14 mouse cellular contexts compared by ENCODE assay signal in the genomic region with DNA sequence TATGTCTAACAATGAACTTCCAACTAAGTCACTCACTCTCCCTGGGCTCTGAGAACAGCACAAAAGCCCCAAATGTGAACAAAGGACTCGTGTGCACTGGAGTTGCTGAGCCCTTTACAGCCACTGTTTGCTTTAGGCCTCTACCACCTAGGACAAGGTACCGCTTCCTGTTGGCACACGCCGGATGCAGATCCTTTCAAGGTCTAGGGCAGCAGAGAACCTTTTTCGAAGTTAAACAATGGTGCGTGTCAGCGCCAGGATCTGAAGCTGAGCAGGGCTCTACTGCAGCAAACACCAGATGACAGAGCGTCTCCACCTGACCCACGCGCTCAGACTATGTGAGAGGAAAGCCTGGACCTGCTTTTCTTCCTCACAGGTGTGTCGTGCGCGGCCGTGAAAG.
DNase-seq lines count a peak whose midpoint lies in the region; ATAC-seq and TF ChIP-seq lines count a peak whose summit lies in the region.
"Had no signal": no experiment of that assay in that cellular context is flagged by ENCODE, and none has a peak within 500 bp of the region (broad histone marks: within the 10 kb centered on the region; RNA-seq: fewer than 3 reads in every experiment).

No protein-coding gene starts in this region.

- no peak overlapping the region for H3K4me2 ChIP-seq in heart, embryonic 16.5 days (ENCODE audit: low read depth, low read length)
- H3K4me2 ChIP-seq in heart, embryonic 12.5 days: no peak overlapping the region
- H3K4me2 ChIP-seq: embryonic facial prominence, embryonic 13.5 days; hindbrain, embryonic 15.5 days; liver, embryonic 15.5 days had no signal

- no peaks in the 10 kb centered on the region for H3K27me3 ChIP-seq in heart, embryonic 16.5 days (ENCODE audit: control insufficient read depth, insufficient read depth, low read length)
- no peaks in the 10 kb centered on the region for H3K27me3 ChIP-seq in heart, embryonic 12.5 days (replicated peaks)
- H3K27me3 ChIP-seq in spleen, adult 2 months (ENCODE audit: control insufficient read depth, insufficient read depth, low read length): no peaks in the 10 kb centered on the region
- H3K27me3 ChIP-seq in splenic B cell, adult 2 months (ENCODE audit: control insufficient read depth, insufficient read depth, low read length, poor library complexity, severe bottlenecking): no peaks in the 10 kb centered on the region
- H3K27me3 ChIP-seq: hindbrain, embryonic 15.5 days; liver, embryonic 15.5 days had no signal

- no peak for DNase-seq in spleen, adult 2 months (ENCODE audit: low read depth in 1 of 2, low spot score in 2 of 2)
- DNase-seq in spleen, postnatal 36 days (ENCODE audit: low spot score in 2 of 2): no peak
- peak; percentile 34 for DNase-seq in splenic B cell, adult 2 months (ENCODE audit: low read depth, low spot score)
- DNase-seq in ovary, postnatal 10 days (ENCODE audit: low spot score): no peak
- no peak for DNase-seq in right cerebral cortex, postnatal 14 days
- DNase-seq: cerebellum, adult 9-11 months; kidney, postnatal 14 days had no signal

- no peak for ATAC-seq in heart, embryonic 16.5 days (replicated peaks; ENCODE audit: extremely low read depth, insufficient read depth, low FRiP score)
- no peak for ATAC-seq in heart, embryonic 12.5 days (ENCODE audit: insufficient number of reproducible peaks, low FRiP score)
- ATAC-seq in cerebellum, adult (ENCODE audit: insufficient number of reproducible peaks, low FRiP score, low TSS enrichment): no peak
- ATAC-seq: forebrain, embryonic 16.5 days had no signal

- H3K9me3 ChIP-seq in heart, embryonic 16.5 days (replicated peaks; ENCODE audit: control insufficient read depth, low read length): no peaks in the 10 kb centered on the region
- no peaks in the 10 kb centered on the region for H3K9me3 ChIP-seq in heart, embryonic 12.5 days (replicated peaks)
- H3K9me3 ChIP-seq: embryonic facial prominence, embryonic 13.5 days; hindbrain, embryonic 15.5 days; liver, embryonic 15.5 days had no signal

- H3K9ac ChIP-seq in heart, embryonic 16.5 days (ENCODE audit: low read length): no peak overlapping the region
- no peak overlapping the region for H3K9ac ChIP-seq in heart, embryonic 12.5 days
- H3K9ac ChIP-seq: embryonic facial prominence, embryonic 13.5 days; hindbrain, embryonic 15.5 days; liver, embryonic 15.5 days had no signal

- H3K36me3 ChIP-seq in heart, embryonic 16.5 days (ENCODE audit: control insufficient read depth, insufficient read depth): no peaks in the 10 kb centered on the region
- no peaks in the 10 kb centered on the region for H3K36me3 ChIP-seq in heart, embryonic 12.5 days
- peaks cover 6% of the 10 kb centered on the region; the same call in 1 of the 2 replicates for H3K36me3 ChIP-seq in spleen, adult 2 months (ENCODE audit: control insufficient read depth, insufficient read depth, low read length)
- no peaks in the 10 kb centered on the region for H3K36me3 ChIP-seq in splenic B cell, adult 2 months (ENCODE audit: control insufficient read depth, insufficient read depth, low read length, poor library complexity, severe bottlenecking)
- H3K36me3 ChIP-seq: embryonic facial prominence, embryonic 13.5 days; hindbrain, embryonic 15.5 days; liver, embryonic 15.5 days had no signal

- 68% methylated on average over 14 of the region's 14 CpGs for WGBS in heart, embryonic 16.5 days
- 78% methylated on average over 14 of the region's 14 CpGs for WGBS in heart, embryonic 12.5 days
- 61% methylated on average over 14 of the region's 14 CpGs for WGBS in spleen, adult 2 months

- H3K27ac ChIP-seq in heart, embryonic 16.5 days (ENCODE audit: low read length): peak overlapping the region; percentile 7; the same call in 1 of the 2 replicates
- no peak overlapping the region for H3K27ac ChIP-seq in heart, embryonic 12.5 days (ENCODE audit: poor library complexity, severe bottlenecking)
- H3K27ac ChIP-seq in spleen, adult 2 months (ENCODE audit: insufficient read depth, low read length): peak overlapping the region; percentile 42
- H3K27ac ChIP-seq: embryonic facial prominence, embryonic 13.5 days; hindbrain, embryonic 15.5 days; liver, embryonic 15.5 days had no signal

- no peak overlapping the region for H3K4me3 ChIP-seq in heart, embryonic 16.5 days (ENCODE audit: low read length)
- H3K4me3 ChIP-seq in heart, embryonic 12.5 days: no peak overlapping the region
- no peak overlapping the region for H3K4me3 ChIP-seq in spleen, adult 2 months (ENCODE audit: extremely low read depth, insufficient read depth, insufficient read length)
- H3K4me3 ChIP-seq: embryonic facial prominence, embryonic 13.5 days; hindbrain, embryonic 15.5 days; liver, embryonic 15.5 days had no signal

- TF ChIP-seq POLR2A in spleen, adult 2 months (IDR thresholded peaks at IDR 0.05; ENCODE audit: low read depth, low read length): no peak

- peaks cover 21% of the 10 kb centered on the region for H3K4me1 ChIP-seq in heart, embryonic 16.5 days (ENCODE audit: control insufficient read depth, insufficient read depth, low read length)
- peaks cover 19% of the 10 kb centered on the region for H3K4me1 ChIP-seq in heart, embryonic 12.5 days (replicated peaks)
- H3K4me1 ChIP-seq in spleen, adult 2 months (ENCODE audit: control insufficient read depth, insufficient read depth, insufficient read length): peaks cover 21% of the 10 kb centered on the region; the same call in 1 of the 2 replicates
- H3K4me1 ChIP-seq: hindbrain, embryonic 15.5 days had no signal

- TF ChIP-seq CTCF in spleen, adult 2 months (IDR thresholded peaks at IDR 0.05; ENCODE audit: extremely low read depth, insufficient read depth, insufficient read length, insufficient replicate concordance): no peak
